Mouse (Mus musculus): ENCODE results near the gene Zfp831.

- TF ChIP-seq CTCF (IDR thresholded peaks at IDR 0.05; ENCODE audit: low read depth) (no peak), EP300 (IDR thresholded peaks at IDR 0.05; ENCODE audit: low read depth) (no peak)
Measured at GRCm38 (mm10) chr2:174595611-174596010, 47.7 kb upstream of the Zfp831 start.

Measured in liver, embryonic 14.5 days (tissue).